In genomic region chr15:27629046-27629445, GRCm38 (mm10) we compare ENCODE assay signal across 10 mouse cellular contexts. TPM values are rescaled to one million over a fixed set of nuclear protein-coding genes. Genes with fewer than 3 reads are reported as not detected.
DNase-seq lines count a peak whose midpoint lies in the region; ATAC-seq lines count a peak whose summit lies in the region.
"Had no signal": no experiment of that assay in that cellular context is flagged by ENCODE, and none has a peak within 500 bp of the region (broad histone marks: within the 10 kb centered on the region; RNA-seq: fewer than 3 reads in every experiment).

No protein-coding gene starts in this region.

- H3K9ac ChIP-seq in kidney, embryonic 15.5 days = no peak overlapping the region
- no peak overlapping the region for H3K9ac ChIP-seq in embryonic facial prominence, embryonic 12.5 days
- H3K9ac ChIP-seq in hindbrain, embryonic 16.5 days (ENCODE audit: low read depth, low read length) = no peak overlapping the region; the same call in 1 of the 2 replicates
- 0 out of 2 replicates have a peak overlapping the region, but pooled peaks have one; percentile 10 for H3K9ac ChIP-seq in midbrain, embryonic 13.5 days (replicated peaks)

- H3K4me3 ChIP-seq in kidney, embryonic 15.5 days (replicated peaks) = peak overlapping the region; percentile 97
- H3K4me3 ChIP-seq in embryonic facial prominence, embryonic 12.5 days = no peak overlapping the region
- no peak overlapping the region for H3K4me3 ChIP-seq in hindbrain, embryonic 16.5 days (ENCODE audit: low read length)
- H3K4me3 ChIP-seq in midbrain, embryonic 13.5 days (replicated peaks) = 0 out of 2 replicates have a peak overlapping the region, but pooled peaks have one; percentile 91

- 80% methylated on average over 4 of the region's 4 CpGs for WGBS in kidney, embryonic 15.5 days
- 77% methylated on average over 4 of the region's 4 CpGs for WGBS in embryonic facial prominence, embryonic 12.5 days
- WGBS in hindbrain, embryonic 16.5 days = 88% methylated on average over 4 of the region's 4 CpGs
- WGBS in midbrain, embryonic 13.5 days = 82% methylated on average over 4 of the region's 4 CpGs

- DNase-seq in kidney, postnatal 4 days = no peak
- no peak for DNase-seq in embryo, embryonic 9.5 days (ENCODE audit: extremely low spot score)
- no peak for DNase-seq in layer of hippocampus, postnatal 36 days
- DNase-seq: cerebellum, adult 2 months had no signal

- no peaks in the 10 kb centered on the region for H3K9me3 ChIP-seq in kidney, embryonic 15.5 days (replicated peaks)
- H3K9me3 ChIP-seq in embryonic facial prominence, embryonic 12.5 days = no peaks in the 10 kb centered on the region
- H3K9me3 ChIP-seq in hindbrain, embryonic 16.5 days (ENCODE audit: control insufficient read depth, low read length) = no peaks in the 10 kb centered on the region
- no peaks in the 10 kb centered on the region for H3K9me3 ChIP-seq in midbrain, embryonic 13.5 days

- H3K4me2 ChIP-seq in kidney, embryonic 15.5 days = peak overlapping the region; percentile 91
- peak overlapping the region; percentile 71 for H3K4me2 ChIP-seq in embryonic facial prominence, embryonic 12.5 days (replicated peaks)
- H3K4me2 ChIP-seq in hindbrain, embryonic 16.5 days (ENCODE audit: low read length) = peak overlapping the region; percentile 65; the same call in 1 of the 2 replicates
- peak overlapping the region; percentile 76 for H3K4me2 ChIP-seq in midbrain, embryonic 13.5 days (replicated peaks)

- H3K27me3 ChIP-seq in kidney, embryonic 15.5 days = no peaks in the 10 kb centered on the region
- H3K27me3 ChIP-seq in embryonic facial prominence, embryonic 12.5 days = no peaks in the 10 kb centered on the region
- H3K27me3 ChIP-seq in hindbrain, embryonic 16.5 days (replicated peaks; ENCODE audit: control insufficient read depth, insufficient read depth, low read length) = no peaks in the 10 kb centered on the region
- H3K27me3 ChIP-seq in midbrain, embryonic 13.5 days = no peaks in the 10 kb centered on the region

- no peak for ATAC-seq in kidney, embryonic 15.5 days (replicated peaks; ENCODE audit: low FRiP score)
- no peak for ATAC-seq in embryonic facial prominence, embryonic 12.5 days (ENCODE audit: insufficient number of reproducible peaks, insufficient read depth, low FRiP score, low TSS enrichment)
- ATAC-seq in hindbrain, embryonic 16.5 days = no peak
- ATAC-seq in midbrain, embryonic 13.5 days = no peak
- ATAC-seq in megakaryocyte-erythroid progenitor cell, adult 5-6 weeks (replicated peaks; ENCODE audit: low FRiP score, low TSS enrichment, poor library complexity, severe bottlenecking) = no peak
- ATAC-seq: inflammation-experienced regulatory T-cells, adult 6 months had no signal

- H3K4me1 ChIP-seq in kidney, embryonic 15.5 days = peaks cover 26% of the 10 kb centered on the region
- peaks cover 16% of the 10 kb centered on the region for H3K4me1 ChIP-seq in embryonic facial prominence, embryonic 12.5 days
- peaks cover 13% of the 10 kb centered on the region for H3K4me1 ChIP-seq in hindbrain, embryonic 16.5 days (ENCODE audit: control insufficient read depth, insufficient read depth, low read depth, low read length)
- H3K4me1 ChIP-seq in midbrain, embryonic 13.5 days (replicated peaks) = peaks cover 26% of the 10 kb centered on the region

- H3K27ac ChIP-seq in kidney, embryonic 15.5 days = no peak overlapping the region
- H3K27ac ChIP-seq in embryonic facial prominence, embryonic 12.5 days = no peak overlapping the region
- no peak overlapping the region for H3K27ac ChIP-seq in hindbrain, embryonic 16.5 days (ENCODE audit: low read depth, low read length)
- H3K27ac ChIP-seq in midbrain, embryonic 13.5 days = no peak overlapping the region

- H3K36me3 ChIP-seq in kidney, embryonic 15.5 days = 0 out of 2 replicates have a peak, but pooled peaks cover 9% of the 10 kb centered on the region
- H3K36me3 ChIP-seq in embryonic facial prominence, embryonic 12.5 days = peaks cover 17% of the 10 kb centered on the region; the same call in 1 of the 2 replicates
- no peaks in the 10 kb centered on the region for H3K36me3 ChIP-seq in hindbrain, embryonic 16.5 days (ENCODE audit: control insufficient read depth, insufficient read depth, low read length)
- H3K36me3 ChIP-seq in midbrain, embryonic 13.5 days = peaks cover 20% of the 10 kb centered on the region

RNA-seq across cellular contexts. Expression of gene Otulin, which starts 1.4 kb away (rescaled TPM):
- 29.0 and 32.2 TPM in 2 replicates for polyA plus RNA-seq in kidney, embryonic 15.5 days (2015; fragmentation: Nextera tagmentation; extraction: Ambion mirVana)
- 35.4 and 35.6 TPM in 2 replicates for polyA plus RNA-seq in embryonic facial prominence, embryonic 12.5 days (2016; fragmentation: Nextera tagmentation; extraction: Ambion mirVana)
- 12.3 and 24.2 TPM in 2 replicates for polyA plus RNA-seq in hindbrain, embryonic 16.5 days (2015; fragmentation: Nextera tagmentation; extraction: Ambion mirVana)
- polyA plus RNA-seq in midbrain, embryonic 13.5 days (2015; fragmentation: Nextera tagmentation; extraction: Ambion mirVana) = 20.4 and 24.3 TPM in 2 replicates
- 36.3 and 51.2 TPM in 2 replicates for total RNA-seq in megakaryocyte-erythroid progenitor cell, adult 5-6 weeks (2014; fragmentation: Nextera tagmentation)
- total RNA-seq in megakaryocyte-erythroid progenitor cell, adult 5-6 weeks (2017) = 31.0 and 32.2 TPM in 2 replicates
- total RNA-seq in layer of hippocampus, postnatal 36 days (2021) = 10 to 100 TPM; 18.4 to 19.4 TPM

RNA-seq across cellular contexts. Expression of gene Otulinl, which starts 52.3 kb away (rescaled TPM):
- polyA plus RNA-seq in kidney, embryonic 15.5 days (2015; fragmentation: Nextera tagmentation; extraction: Ambion mirVana) = 26.5 and 30.5 TPM in 2 replicates
- polyA plus RNA-seq in embryonic facial prominence, embryonic 12.5 days (2016; fragmentation: Nextera tagmentation; extraction: Ambion mirVana) = 17.3 and 19.9 TPM in 2 replicates
- 14.8 and 16.2 TPM in 2 replicates for polyA plus RNA-seq in hindbrain, embryonic 16.5 days (2015; fragmentation: Nextera tagmentation; extraction: Ambion mirVana)
- 6.5 and 8.2 TPM in 2 replicates for polyA plus RNA-seq in midbrain, embryonic 13.5 days (2015; fragmentation: Nextera tagmentation; extraction: Ambion mirVana)
- total RNA-seq in megakaryocyte-erythroid progenitor cell, adult 5-6 weeks (2014; fragmentation: Nextera tagmentation) = 6.9 and 12.7 TPM in 2 replicates
- 3.6 and 4.0 TPM in 2 replicates for total RNA-seq in megakaryocyte-erythroid progenitor cell, adult 5-6 weeks (2017)
- total RNA-seq in layer of hippocampus, postnatal 36 days (2021) = 10 to 100 TPM; 30.0 to 33.1 TPM

Comparison
In these comparisons a context has a peak if more than half of its experiments do, and no peak if none do; other contexts are left out.
1. H3K4me3 ChIP-seq: peak in kidney, embryonic 15.5 days (single experiment) and midbrain, embryonic 13.5 days (single experiment); none in embryonic facial prominence, embryonic 12.5 days (single experiment) and hindbrain, embryonic 16.5 days (single experiment).
2. Peak in every context shown above with its lines, with median percentiles within 50 percentile points of each other: H3K4me2 ChIP-seq.